Mouse (Mus musculus) telencephalon, adult 2 months (tissue): ENCODE results near the gene Ercc8.

Experiments
- DNase-seq: peaks from one replicate; pipeline ENCODE4 v3.0.0-alpha.2; 2011; ENCODE audit warnings: low read depth, low spot score

The Ercc8 gene

DNA sequence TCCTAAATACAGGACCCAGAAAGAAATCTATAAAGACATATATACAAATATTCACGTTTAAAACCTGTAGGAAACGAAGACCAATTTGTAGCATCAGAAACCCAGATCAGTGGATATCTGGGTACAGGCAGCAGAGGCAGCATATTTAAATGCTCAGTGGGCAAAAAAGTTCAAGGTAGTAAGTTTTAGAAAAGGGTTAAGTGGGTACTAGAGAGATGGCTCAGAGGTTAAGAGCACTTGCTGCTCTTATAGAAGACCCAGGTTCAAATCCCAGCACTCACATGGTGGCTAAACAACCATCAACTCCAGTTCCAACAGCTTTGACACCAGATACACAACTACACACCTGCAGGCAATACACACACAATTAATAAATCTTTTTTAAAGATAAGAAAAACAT is 1.4 kb upstream of the Ercc8 start:
- DNase-seq: no peak

DNA sequence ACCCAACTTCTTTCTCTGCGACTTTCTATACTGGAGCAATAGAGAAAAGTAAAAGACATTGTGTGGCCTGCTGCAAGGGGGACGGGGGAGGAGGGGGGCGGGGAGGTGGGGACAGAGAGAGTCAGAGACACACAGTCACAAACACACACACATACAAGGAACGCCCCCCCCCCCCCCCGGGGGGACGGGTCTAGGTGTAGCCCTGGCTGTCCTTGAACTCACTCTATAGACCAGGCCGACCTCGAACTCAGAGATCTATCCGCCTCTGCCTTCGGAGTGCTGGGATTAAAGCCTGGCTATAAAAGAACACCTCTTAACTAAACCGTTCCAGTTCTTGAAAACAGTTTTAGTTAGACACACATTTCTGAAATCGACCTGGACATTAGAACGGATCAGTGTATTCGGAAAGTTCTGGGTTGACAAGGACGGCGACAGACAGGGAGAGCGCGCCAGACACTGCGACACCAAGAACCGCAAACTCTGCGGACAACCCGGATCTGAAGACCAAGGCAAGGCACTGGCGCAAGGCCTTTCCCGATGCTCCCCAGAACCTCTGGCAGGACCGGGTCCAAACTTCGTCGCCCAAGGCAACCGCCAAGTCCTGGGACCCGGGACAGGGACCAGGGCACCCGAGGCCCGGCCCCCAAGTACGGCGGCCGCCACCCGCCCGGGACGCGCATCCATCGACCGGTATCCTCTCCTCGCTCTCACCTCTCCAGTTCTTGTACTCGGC is 633 bp upstream of the Ercc8 start:
- DNase-seq: no peak

DNA sequence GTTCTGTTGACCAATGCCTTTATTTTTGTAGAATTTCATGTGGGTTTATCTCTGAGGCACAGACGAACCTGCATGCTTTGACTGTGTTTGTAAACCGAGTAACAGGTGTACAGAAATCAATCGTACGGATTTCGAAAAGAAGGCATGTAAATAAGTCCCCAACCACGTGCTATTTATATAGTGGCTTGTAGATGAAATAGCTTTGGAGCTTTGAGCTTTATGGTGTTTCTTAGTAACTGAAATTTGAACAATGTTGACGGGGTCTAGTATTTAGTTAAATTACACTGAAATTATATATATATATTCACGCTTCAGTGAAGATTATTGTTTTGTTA is 677 bp downstream of the Ercc8 start:
- DNase-seq: no peak

DNA sequence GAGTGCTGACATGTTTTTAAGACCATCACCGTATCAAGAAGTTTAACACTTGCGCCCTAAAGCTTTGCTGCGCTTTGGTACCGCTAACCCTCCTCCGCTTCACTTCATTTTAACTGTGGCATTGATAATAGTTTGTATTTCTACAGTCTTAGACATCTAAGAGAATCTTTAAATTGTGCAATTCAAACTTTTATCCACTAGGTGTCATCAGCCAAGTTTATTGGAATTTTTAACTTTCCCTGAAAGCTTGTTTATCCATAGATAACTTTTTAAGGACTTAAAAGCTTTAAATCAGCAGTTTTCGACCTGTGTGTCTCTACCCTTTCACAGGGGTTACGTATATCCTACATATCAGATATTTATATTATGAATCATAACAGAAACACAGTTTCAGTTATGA is 1.4 kb downstream of the Ercc8 start:
- peak; percentile 13 for DNase-seq

DNA sequence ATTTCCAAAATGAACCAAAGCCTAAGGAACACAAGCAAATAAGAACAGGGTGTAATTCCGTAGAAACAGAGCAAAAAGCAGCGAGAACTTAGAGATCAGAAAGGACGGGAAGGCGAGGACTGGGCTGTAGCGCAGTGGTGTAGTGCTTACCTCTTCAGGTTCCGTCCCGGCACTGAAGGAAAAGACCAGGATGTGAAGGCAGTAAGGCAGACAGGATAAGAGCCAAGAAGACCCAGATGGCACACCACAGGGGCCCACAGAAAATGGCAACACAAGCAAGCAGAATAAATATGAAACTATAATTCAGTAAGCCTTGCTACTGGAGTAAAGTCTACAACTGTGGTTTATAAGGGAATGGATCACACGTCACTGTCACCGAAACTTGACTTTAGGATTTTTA is 5.4 kb downstream of the Ercc8 start:
- no peak for DNase-seq

DNA sequence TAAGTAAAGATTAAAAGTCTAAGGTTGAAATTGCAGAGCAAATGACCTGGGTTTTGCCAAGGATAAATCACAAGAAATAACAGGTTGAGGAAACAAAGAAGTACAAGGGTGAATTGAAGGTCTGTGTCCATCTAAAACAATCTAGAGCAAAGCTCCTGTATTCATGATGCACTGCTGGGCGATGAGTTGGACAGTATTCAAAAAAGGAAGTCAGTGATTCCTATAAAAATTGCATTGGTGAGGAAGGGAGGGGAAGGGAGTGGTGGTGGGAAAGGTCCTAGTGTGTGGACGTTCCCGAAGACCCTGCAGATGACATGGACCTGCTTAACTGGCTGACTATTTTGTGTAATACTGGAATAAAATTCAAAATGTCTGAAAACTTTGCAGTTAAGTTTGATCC is 6.1 kb downstream of the Ercc8 start:
- no peak for DNase-seq

DNA sequence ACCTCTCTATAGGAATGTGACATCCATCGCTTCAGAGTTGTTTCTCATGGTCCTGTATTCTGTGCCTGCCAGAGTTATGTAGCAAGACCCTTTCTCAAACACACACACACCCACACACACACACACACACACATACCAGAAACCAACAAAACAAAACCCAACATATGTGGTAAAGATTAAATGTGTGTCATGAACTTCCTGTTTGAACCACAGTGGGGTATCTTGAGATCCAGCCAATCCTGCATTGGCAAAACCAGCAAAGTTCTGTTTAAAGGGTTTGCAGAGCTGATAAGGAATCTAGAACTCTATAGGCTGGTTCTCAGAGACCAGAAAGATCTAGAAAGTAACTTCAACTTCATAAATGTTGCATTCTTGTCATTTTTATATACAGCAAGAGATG is 11.5 kb downstream of the Ercc8 start:
- DNase-seq: no peak

DNA sequence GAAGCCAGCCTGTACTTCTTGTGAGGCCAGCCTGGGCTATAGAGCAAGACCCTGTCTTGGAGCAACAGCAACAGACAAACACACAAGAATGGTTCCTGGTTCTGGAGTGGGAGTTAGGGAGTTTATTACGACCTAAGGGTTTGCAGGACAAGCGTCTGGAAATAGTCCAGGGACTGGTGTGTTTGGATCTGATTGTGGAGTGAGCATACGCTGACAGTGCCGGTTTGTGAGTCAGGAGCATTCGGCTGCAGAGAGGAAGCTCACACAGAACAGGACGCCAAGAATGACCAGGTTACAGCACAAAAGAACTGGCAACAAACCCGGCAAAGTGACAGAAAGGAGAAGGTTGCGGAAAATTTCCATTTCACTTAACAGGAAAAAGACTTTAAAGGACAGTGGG is 12.0 kb downstream of the Ercc8 start:
- DNase-seq: no peak

DNA sequence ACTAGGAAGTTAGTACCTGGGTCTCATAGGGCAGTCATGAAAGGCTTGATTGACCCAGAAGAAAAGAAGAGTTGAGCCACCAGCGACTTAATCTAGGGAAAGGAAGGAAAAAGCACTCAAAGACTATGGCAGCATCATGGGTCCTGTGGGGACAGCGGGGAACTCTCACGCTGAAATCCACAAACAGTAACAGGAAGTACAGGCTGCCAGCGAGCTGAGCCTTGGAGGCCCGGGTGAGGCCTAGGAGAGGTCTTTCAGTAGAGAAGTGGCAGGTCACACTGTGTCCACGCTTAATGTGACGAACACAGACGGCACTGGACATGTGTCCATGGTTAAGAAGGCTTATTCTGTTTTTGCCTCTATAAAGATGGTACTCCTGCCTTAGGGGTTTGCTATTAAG is 21.1 kb downstream of the Ercc8 start:
- DNase-seq: no peak

DNA sequence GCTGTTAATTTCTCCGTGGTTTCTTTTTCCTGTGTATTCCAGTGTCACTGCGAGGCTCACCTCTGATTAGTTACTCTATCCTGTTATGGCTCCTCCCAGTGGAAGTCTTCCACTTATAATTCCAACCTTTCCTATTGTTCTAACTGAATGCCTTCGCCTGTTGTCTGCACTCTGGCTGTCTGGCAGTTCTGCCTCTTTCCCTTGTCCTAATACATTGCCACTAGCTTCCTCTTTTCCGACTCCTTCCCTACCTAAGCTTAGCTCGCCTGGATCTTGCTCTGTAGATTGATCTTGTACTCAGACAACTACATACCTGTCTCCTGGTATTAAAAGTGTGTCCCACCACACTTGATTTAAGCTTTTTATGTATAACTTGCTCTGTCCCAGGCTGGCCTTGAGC is 22.3 kb downstream of the Ercc8 start:
- no peak for DNase-seq

DNA sequence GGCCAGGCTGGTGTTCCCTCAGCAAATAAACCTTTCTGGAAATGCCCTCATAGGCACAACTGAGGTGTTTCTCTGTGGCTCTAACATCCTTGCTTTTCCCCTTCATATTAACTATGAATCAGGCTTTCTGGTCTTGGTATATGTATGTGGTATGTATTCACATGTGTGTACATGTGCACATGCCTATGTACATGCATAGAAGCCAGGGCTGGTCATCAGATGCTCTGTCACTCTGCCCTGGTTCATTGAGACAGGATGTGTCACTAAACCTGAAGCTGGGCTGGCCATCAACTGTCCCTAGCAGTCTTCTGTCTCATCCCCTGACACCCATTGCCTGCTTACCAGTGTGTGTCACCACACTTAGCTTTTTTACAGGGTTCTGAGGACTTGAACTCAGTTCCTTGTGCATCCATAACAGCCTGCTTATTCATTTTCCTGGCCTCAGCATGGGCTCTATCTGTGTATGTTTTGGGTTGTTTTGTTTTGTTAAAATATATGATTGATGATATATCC is 26.3 kb downstream of the Ercc8 start:
- no peak for DNase-seq

DNA sequence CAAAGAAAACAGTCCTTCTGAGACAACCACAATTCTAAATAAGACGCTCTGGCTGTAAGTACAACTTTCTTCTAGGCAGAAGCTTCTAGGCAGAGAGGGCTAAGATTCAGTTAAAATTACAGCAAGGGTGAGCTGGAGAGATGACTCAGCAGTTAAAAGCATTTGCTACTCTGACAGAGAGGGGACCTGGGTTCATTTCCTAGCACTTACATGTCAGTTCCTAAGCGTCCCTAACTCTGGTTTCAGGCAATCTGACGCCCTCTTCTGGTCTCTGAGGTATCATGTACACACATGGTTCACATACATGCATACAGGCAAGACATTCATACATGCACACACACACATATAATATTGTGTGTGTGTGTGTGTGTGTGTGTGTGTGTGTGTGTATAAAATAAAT is 27.0 kb downstream of the Ercc8 start:
- DNase-seq: no peak

DNA sequence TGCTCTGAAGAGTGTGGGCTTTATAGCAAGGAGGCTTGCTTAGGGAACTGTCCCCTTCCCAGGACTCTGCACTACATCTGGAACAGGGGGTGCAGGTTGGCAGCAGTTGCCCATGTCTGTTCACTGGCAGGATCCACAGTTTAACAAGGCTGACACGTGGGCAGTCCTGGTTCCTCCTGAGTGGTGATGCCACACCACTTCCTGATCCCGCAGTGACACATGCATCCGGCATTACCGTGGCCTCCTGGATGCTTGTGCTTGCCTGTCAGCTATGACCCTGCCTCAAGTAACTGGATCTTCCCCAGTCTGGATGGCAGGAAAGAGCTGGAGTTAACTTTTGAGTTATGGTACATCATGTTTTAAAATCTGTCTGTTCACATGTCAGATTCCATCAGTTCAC is 29.5 kb downstream of the Ercc8 start:
- DNase-seq: no peak

DNA sequence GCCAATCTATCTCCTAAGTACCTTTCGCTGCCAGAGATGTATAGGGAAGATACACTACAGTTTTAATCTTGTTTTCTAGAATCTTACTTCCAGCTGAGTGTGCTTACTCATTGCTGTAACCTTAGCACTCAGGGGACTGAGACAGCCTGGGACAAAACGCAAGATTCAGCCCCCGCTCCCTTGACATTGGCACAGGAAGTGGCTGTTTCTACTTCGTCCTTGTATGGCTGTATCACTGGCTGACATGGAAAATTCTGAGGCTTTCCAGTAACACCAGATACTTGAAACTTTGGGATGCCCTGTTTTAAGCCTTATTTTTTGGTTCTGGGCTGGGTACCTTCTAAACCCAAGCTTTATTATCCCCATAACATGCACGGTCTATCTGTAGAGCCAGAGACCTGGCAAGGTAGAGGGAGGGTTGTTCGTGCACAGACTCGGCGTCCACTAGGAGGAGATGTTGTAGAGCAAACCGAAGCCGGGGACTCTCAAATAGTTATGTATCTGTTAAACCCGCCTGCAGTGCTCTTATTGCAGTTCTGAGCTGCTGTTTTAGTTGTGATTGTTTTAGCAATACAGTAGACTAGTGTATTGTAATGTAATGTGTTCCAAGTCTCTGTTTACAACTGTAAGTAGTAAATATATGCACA is 32.7 kb downstream of the Ercc8 start:
- DNase-seq: peak; percentile 50

DNA sequence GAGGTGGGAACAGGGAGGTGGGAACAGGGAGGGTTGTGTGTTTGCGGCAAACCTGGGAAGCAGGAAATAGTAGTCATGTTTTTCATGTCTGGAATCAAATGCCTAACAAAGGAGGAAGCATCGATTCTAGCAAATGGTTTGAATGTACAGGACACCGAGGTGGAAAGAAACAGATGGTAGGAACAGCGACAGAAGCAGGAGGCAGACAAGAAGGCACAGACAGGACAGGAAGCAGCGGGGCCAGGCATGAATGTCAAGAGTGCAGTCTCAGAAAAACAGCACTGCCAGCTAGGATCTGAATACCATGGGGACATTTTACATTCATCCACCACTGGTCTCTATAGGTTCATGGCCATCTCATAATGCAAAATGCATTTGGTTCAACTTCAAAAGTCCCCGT is 36.9 kb downstream of the Ercc8 start:
- DNase-seq: no peak

DNA sequence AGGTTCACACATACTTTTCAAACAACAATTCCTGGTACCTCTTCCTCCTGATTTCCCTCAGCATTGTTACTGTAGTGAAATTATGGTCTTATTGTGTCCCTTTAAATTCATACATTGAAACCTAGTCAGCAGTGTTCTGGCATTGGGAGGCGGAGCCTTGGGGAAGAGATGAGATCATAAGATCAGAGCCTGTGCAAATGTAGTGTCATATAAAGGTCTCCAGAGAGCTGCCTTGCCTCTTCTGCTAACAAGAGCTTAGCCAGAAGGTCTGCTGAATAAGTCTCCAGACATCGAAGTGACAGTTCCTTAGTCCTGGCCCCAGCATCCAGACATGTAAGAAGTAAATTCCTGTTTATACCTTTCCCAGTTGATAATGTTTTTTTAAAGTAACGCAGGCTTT is 46.3 kb downstream of the Ercc8 start:
- DNase-seq: no peak

DNA sequence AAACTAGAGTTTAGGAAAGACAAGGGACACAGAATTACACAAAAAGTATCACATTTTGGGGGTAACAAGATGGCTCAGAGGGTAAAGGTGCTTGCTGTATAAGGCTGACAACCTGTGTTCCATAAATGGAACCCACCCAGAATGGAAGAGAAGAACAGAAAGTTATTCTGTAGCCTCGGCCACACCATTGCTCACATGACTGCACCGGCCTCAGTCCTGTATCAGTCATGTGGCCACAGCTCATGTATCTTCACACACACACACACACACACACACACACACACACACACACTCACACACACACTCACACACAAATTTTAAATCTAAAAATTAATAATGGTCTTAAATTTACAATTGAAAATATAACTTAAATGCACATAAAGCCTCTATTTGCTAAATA is 48.9 kb downstream of the Ercc8 start:
- no peak for DNase-seq

DNA sequence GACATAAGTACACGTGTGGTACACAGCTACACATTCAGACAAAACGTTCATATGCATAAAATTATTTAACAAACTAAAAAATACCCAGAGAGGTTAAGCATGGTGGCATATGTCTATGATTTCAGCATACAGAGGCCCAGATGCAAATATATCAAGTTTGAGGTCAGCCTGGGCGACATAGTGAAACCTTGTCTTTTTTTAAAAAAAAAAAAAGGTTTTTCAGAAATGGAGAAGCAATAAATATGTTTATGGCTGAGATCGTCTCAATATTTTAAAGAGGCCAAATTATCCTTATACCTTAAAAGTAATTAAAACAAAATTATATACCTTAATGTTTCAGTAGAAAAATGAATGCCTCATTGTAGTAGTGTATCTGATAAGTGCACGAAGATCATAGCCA is 49.6 kb downstream of the Ercc8 start:
- DNase-seq: no peak

DNA sequence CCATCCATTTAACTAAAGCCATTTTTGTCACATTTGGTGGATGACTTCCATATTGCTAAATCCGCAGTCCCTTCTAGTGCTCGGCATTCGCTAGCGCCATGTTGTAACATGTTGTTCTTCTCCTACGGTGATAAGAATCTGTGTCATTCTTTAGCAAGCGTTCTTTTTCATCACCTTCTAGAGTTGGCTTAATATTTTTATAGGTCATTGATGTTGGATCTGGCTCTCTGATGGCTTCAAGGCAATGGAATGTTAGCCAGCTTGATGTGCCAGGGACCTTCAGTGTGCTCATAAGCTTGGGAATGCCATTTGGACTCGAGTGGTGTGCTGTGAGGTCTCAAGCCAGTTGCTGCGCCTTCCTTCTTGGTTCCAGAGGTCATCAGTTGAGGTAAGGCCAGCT is 52.4 kb downstream of the Ercc8 start:
- no peak for DNase-seq

DNA sequence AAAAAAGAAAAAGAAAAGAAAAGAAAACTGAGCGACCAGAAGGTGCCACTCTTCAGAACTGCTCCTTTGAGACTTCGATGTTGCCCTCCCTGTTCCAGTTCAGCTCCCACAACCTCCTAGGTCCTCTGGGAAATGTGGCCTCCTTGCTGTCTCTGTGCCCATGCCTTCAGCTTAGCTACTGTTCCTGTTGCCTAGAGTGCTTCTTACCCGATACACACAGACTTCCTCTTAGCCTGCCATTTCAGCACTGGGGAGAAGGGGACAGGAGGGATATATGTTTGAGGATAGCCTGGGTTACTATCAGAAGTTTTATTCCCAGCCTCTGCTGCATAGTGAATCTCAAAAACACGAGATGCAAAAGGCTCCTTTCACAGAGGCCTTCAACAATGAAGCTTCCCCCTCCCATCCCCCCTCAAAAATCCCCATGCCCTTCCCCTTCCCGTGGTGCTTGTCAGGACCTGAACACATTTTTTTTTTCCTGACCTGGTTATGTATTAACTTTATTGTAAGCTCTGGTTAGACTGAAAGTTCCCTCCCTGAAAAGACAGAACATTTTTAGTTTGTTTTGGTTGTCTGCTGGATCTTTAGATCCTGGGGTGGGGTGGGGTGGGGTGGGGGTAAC is 54.0 kb downstream of the Ercc8 start:
- DNase-seq: no peak

DNA sequence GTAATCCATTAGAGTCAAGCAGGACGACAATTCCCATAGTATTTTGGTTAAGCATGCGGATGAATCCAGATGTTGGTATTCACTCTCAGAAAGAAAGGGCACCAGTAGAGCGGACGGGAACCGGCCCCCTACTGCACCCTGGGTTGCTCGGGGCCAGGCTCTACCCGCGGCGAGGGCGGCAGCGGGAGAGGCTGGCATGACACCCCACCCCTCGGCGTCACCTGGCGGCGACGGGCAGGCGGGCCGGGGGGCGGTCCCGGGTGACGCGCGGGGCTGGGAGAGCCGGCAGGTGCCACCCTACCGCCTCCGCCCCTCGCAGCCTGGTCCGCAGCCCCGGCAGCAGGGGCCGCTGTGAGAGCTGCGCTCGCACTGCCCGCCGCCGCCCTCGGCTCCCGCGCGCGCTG is 55.6 kb downstream of the Ercc8 start, which contains the start of gene Elovl7:
Gene Elovl7, plus strand, starts transcription at position 324 of the 404 bp plus-strand sequence.
- DNase-seq: peak; percentile 46

DNA sequence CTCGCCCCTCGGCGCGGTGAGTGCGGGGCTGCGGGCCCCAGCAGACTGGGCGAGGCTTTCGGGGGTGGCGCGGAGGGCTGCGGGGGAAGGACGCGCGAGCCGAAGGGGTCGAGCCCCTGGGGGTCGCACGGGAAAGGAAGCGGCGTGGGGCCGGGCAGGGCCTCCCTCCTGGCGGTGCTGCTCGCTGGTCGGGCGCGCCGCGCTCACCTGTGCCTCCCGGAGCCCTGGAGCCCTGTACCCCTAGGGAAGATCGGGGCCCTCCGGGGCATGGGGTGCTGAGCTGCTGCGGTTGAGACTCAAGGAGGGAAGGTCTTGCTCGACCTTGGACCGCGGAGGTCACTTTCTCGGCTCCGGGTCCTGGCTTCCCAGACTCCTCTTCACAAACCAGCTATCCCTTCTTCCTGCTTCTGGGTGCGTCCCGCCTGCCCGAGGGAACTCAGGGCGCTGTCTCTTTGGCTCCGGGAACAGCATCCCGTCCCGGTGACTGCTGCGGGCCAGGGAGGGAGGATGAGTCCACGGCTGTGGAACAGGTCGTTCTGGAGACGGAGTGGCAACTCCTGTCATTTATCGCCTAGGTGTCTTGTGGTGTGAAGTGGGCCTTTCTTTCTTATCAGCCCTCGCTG is 56.1 kb downstream of the Ercc8 start:
- no peak for DNase-seq
